Mouse (Mus musculus): ENCODE data around the gene Eps8l2.

- no peak for TF ChIP-seq CTCF (IDR thresholded peaks at IDR 0.05; ENCODE audit: extremely low read depth, insufficient read length, insufficient replicate concordance, low read depth, low read length)
- TF ChIP-seq POLR2A (IDR thresholded peaks at IDR 0.05; ENCODE audit: low read depth, low read length) = no peak
Measured at GRCm38 (mm10) chr7:141299175-141299574, 39.5 kb upstream of the Eps8l2 start.

Measured in small intestine, adult 2 months (tissue).